Mouse (Mus musculus): ENCODE measurements around the gene Hoxc5.

DNA sequence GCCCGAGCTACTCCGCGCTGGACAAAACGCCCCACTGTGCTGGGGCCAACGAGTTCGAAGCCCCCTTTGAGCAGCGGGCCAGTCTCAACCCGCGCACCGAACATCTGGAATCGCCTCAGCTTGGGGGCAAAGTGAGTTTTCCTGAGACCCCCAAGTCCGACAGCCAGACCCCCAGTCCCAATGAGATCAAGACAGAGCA lies at the start of gene Hoxc5:
- TF ChIP-seq CTCF (IDR thresholded peaks at IDR 0.05; ENCODE audit: low read depth) (no peak), EP300 (IDR thresholded peaks at IDR 0.05; ENCODE audit: low read depth) (no peak)
